Mouse (Mus musculus): ENCODE measurements around the gene Adgrv1. TPM values are rescaled to one million over a fixed set of nuclear protein-coding genes. Genes with fewer than 3 reads are reported as not detected.
A peak's percentile ranks its signal among the peaks of the same experiment; 100 is the strongest.
"Not testable (repeated sequence)": the region's sequence is repeated elsewhere in the genome, so short reads cannot be mapped to it uniquely, and the experiment has no call there.

The Adgrv1 gene
- not detected in 2 replicates for total RNA-seq (2015)
- not detected in 2 replicates for total RNA-seq (2017)

DNA sequence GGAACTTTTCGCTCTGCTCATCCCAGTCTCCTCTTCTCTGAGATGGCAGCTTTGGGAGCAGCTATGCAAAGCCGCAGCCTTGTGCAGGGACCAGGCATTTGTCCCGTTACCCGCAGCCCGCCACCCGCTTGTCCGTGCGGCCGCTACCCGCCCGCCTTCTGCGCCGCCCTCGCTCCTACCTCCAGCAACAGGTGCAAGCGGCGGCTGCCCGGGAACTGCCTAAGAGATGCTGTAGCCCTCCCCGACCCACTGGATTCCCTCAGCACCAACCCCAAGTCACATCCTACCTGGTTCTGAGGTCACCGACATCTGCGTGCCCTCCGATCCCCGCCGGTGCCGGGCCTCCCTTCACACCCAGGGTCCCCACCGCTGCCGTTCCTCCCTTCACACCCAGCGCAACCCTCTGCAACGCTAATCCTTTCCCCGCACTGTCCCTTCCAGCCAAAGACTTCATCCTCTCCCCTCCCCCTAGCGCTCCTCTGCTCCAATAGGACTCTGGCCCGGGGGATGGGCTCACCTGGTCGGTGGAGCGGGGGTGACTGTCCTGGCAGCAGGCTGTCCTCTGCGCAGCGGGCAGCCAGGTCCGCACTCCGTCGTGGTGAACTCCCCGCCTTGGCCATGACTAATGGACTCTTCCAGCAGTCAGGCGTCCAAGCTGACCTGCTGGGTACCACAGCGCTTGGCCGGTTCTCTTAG lies at the start of gene Adgrv1:
Gene Adgrv1, minus strand, starts transcription at position 435 of the 696 bp plus-strand sequence.
- ATAC-seq (ENCODE audit: poor library complexity, severe bottlenecking), result peak; percentile 33

DNA sequence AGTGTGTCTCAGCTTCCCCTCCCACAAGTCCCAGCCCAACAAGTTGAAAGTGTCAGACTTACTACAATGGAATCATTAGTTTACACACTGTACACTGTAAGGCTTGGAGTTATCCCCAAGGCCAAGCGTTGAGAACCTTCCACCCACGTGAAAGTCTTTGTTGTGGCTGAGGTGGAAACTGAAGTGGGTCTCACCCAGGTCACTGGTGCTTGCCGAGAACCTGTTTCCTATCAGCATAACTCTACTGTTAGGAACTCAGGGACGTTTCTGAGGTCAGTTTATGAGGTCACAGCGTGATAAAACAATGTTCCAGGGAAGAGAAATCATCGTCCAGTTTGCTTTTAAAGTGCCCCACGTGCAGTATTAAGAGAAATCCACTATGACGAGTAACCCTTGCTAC lies 42.4 kb upstream of the Adgrv1 start:
- ATAC-seq (ENCODE audit: poor library complexity, severe bottlenecking), result peak; percentile 51

DNA sequence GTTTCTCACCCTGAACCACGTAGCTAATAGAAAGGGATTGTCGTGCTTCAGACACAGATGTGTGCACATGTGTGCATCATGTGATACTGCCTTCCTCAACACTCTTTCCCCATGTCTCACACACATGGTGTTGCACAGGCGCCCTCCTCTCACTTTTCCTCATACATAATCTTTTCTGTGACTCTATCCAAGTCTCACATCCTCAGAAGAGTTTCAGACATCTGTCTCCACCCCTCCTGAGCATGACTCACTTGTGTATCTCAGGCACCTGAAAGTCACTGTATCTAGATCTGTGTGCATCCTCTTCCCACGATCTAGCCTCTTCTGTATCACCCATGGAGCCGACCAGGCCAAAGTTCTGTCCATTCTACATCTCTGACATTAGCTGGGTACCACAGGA lies 34.8 kb upstream of the Adgrv1 start:
- ATAC-seq (ENCODE audit: poor library complexity, severe bottlenecking), result no peak

DNA sequence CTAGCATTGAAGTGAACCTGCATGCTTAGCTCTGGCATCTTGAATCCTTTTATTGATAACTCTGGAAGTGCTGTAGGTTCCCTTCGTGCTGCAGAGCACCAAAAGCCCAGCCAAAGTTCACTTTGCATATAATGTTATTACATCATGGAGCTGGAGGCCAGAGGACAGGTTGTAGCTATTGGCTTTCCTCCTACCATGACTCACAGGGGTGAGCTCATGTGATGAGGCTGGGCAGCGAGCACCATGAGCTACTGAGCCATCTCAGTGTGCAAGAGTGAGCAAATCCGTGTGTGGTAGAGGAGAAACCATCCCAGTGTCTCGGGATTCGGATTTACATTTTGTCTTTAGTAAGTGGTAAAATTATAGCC lies 31.4 kb upstream of the Adgrv1 start:
- no peak for ATAC-seq (ENCODE audit: poor library complexity, severe bottlenecking)

DNA sequence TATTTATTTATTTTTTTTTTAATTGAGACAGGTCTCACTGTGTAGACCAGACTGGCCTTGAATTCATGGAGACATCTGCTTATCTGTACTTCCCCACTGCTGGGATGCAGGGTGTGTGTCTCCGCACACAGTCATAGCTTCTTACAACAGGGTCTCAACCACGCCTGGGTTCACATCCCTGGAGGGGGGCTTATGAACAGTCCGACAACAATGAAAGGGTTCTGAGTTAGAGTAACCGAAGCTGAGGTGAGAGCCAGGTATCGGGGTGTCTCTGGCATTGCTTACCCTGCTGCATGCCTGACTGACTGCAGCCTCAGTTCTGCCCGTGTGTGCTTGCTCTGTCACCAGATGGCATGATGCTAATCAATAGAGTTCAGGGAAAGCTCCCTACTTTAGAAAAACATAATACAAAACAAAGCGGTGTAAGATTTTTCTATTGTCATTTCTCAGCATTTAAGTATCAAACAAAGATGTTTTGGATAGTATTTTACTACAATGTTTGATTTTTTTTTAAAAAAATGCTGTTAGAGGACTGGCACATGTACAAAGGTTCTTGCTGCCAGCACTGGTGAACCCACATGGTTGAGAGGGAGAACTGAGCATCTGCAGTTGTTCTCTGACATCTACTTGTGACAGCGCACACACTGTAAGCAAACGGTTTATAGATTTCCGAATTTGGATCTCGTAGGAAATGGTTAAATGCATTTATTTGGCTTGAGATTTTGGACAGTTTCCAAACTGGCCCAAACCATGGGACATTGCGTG lies 30.8 kb upstream of the Adgrv1 start:
- ATAC-seq (ENCODE audit: poor library complexity, severe bottlenecking), result no peak

DNA sequence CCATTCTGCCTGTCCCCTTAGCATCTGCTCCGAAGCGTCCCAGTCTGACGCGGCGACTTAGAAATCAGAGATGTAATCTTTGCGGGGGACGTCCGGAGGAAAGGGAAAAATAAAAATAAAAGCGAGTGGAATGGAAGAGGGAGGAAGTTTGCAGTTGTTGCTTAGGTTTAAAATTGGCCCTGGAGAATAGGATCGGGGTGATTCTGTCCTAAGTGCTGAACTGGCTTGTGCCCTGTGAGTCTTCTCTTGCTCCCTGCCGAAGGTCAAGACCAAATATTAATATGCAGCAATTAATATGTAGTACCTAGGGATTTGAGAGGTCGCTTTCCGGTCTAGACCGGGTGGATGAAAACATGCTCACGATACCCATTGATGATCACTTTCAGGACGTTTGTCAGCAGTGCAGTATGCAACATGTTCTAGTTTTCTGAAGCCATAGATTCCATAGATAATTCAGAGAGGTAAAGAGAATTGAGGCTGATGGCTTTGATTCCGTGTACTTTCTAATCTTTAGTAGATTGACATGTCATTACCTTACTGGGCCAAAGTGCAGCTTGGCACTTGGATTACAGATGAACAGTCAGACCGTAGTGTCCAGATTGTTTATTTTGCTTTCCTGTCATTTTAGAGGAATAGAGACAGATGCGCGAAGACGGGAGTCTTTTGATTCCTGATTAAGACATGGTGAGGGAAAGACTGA lies 25.2 kb upstream of the Adgrv1 start:
- ATAC-seq (ENCODE audit: poor library complexity, severe bottlenecking), result peak; percentile 6

DNA sequence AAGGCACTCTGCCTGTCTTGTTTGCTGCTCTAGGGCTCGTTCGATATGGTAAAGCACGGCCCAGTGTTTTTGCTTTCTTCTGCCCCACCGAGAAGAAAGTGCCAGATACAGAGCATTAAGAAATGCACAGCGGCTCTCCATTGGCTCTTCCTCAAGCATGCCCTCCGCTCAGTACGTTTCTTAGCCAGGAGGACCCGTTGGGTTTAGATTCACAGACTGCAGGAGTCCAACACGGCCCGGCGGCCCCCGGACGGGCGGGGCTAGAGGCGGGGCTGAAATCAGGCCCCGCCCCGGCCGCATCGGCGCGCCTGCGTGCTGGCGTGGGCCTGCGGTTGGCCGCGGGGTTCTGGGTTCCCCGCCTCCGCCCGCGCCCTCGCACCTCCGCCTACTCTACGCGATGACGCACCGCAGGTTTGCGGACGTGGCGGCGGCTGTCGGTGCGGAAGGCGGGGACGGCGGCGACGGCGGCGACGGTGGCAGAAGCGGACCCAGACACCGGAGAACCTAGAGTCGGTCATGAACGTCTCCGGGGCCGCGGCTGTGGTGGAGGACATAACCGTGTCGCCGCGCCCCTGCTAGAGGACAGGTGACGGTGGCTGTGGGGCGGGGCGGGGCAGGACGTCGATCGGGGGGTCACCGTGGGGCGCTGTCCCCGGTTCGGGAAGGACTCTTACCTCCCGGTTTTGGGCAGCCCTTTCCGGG lies 24.5 kb upstream of the Adgrv1 start, which contains the start of gene Lysmd3:
Gene Lysmd3, plus strand, starts transcription at position 313 of the 702 bp plus-strand sequence.
- ATAC-seq (ENCODE audit: poor library complexity, severe bottlenecking), result peak; percentile 91

DNA sequence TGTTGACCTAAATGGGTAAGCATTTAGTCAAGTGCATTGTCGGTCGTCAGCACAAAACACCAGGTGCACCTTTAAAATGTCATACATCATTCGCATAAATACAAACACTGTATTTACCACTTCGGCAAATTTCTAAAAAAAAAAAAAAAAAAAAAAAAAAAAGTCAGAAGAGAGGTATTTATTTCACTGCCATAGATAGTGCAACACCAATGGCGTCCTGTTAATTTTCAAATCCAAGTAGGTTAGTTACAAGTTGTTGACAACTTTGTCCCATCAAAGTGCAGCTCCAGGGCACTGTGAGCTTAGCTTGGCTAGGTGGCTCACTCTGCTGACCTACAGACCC lies 24.0 kb upstream of the Adgrv1 start:
- no peak for ATAC-seq (ENCODE audit: poor library complexity, severe bottlenecking)

DNA sequence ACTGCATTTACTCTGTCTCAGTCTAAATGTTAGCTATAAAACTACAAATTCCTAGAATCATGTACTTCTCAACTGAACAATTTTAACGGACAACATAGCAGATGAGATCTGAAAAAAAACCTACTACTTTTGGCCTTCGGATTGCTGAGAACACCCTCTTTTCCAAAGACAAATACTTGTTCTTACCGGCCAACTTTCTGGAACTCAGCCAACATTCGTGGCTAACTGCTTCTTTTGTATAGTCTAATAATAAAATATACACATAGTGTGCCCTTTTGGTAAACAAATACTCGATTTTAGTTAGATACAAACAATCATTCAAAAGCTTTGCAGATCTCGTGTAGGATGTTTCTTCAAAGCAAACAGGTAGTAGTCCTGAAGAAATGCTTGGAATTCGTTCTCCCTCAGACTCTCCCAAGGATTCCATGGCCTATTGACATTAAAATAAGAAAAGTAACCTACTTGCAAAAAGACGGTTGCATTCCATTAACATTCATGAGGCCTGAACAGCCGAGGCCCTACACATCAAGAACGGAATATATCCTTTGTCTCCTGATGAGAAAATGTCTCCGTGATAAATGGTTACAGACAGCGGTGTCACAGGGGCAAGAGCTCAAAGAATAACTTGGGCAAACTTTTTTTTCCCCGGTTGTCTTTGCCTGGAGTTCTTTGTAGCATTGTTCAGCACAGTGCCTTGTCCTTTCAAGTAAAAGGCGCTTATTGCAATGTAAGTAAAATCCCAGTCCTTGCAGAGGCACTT lies 23.3 kb upstream of the Adgrv1 start:
- no peak for ATAC-seq (ENCODE audit: poor library complexity, severe bottlenecking)

DNA sequence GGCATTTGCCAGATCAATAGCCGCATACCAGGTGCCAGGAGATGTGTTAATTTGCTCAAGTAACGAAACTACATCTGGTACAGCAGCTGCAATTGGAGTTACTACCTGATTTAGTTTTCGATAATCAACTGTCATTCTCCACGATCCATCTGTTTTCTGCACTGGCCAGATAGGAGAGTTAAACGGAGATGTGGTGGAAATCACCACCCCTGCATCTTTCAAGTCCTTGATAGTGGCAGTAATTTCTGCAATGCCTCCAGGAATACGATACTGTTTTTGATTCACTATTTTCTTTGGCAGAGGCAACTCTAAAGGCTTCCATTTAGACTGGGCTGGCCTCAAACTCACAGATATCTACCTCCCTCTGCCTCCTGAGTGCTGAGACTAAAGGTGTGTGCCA lies 17.4 kb upstream of the Adgrv1 start:
- not testable (repeated sequence) for ATAC-seq (ENCODE audit: poor library complexity, severe bottlenecking)

DNA sequence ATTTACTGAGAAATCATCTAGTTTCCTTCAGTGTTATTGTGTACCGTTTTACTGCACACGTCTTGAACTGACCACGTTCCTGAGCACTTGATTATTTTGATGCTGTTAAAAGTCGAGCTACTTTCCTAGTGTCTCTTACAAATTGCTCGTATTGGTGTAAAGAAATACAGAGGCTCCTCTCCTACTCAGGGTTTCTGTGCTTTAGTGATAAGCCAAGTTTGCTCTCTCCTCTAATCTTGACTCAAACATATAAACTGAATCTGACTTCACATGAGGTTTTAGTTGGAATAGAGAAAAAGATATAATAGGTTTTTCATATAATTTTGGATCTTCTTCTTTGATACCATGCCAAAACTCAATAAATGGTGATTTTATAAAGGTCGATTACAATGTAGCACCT lies 13.4 kb upstream of the Adgrv1 start:
- ATAC-seq (ENCODE audit: poor library complexity, severe bottlenecking), result no peak

DNA sequence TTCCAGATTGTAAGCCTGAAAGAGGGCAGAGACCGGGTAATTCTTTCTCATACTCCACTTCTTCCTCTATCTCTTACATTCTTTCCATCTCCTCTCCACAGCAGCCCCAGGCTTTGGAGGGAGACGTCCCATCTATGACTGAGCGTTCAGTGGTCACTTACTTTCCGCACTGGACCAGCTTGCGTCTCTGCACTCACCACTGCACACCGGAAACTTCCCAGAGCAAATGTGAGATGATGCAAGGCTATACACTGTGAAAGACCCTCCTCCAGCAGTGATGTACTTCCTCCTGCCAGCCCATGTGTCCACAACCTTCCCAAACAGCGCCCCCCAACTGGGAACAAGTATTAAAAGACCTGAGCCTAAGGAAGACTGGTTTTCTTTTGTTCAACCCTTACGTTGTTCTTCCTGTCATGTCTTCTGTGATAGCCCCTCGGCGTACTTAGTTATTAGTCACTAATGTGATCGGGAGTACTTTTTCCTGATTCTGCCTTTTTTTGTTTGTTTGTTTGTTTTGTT lies 11.2 kb upstream of the Adgrv1 start:
- no peak for ATAC-seq (ENCODE audit: poor library complexity, severe bottlenecking)

DNA sequence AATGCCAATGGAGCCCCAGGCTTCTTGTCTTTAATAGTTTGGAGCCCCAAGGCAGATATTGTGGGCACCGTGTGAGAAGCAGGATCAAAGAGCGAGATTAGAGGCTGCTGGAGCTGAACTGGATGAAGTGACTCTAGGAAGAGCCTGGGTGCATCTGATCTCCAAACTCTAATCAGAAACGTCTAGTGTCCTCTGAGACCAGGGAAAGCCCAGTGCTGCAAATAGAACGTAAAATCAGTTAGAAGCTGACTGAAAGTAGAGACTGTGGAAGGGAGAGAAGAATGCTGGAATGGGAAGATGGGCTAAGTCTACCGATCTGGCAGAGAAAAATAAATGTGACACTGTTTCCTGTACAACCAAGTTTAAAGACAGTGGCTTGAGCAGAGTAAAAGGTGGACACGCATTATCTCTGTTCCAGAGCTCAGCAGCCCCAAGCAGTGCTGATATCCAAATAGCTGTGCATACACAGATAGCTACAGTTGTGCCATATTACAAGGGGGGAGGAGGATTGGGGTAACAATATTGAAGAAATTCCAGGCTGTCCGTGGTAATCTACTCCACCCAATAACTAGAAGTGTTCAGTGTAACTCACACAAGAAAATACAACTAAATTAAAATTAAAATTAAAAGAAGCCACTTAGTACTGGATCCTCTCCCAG lies 9.7 kb upstream of the Adgrv1 start:
- peak; percentile 49 for ATAC-seq (ENCODE audit: poor library complexity, severe bottlenecking)

DNA sequence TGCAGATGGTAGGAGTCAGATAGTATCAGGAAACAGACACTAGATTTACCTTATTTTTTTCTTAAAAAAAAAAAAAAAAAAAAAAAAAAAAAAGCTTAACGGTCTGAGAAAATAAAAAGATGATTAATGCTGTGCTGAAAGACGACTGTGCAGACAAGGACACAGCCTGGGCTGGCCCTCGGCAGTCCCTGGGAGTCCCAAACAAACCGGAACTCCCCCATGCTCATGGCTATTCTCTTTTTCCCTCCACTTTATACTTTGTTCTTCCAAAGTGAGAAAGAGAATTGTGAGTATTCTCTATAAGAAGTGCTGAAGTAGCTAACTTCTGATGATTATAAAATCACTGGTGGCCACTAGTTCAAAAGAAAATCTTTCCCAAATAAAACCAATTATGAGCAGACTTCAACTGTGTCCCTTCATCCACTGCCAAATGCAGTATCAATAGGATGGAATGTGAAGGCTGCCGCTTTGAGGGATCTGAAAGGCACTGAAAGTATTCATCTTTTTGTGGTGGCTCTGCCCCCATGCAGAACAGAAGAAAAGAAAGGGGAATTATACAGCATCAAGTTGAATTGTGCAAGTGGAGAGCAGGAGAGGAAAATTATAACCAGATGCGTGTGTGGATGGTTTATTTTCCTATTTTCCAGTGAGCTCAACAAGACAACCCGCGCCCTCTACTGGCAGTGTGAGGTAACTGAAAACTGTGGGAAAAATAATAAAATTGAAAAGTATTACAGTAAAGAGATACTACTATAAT lies 8.5 kb upstream of the Adgrv1 start:
- peak; percentile 70 for ATAC-seq (ENCODE audit: poor library complexity, severe bottlenecking)

DNA sequence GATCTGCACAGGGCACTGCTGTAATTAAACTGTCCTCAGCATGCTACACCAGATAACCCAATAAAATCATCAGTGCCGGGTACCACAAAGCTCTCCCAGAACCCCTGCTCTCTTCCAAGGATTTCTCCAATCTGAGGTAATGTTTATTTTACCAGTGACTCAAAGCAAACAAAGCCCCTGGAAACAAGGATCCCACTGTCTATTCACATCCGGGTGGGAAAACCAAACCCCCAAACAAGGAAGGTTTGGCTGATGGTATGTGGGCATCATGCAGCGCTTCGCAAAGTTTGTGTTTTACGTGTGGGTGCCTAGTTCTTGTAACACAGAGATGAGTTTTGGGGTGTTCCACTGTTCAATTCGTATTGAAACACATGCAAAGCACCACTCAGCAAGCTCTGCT lies 7.9 kb upstream of the Adgrv1 start:
- no peak for ATAC-seq (ENCODE audit: poor library complexity, severe bottlenecking)

DNA sequence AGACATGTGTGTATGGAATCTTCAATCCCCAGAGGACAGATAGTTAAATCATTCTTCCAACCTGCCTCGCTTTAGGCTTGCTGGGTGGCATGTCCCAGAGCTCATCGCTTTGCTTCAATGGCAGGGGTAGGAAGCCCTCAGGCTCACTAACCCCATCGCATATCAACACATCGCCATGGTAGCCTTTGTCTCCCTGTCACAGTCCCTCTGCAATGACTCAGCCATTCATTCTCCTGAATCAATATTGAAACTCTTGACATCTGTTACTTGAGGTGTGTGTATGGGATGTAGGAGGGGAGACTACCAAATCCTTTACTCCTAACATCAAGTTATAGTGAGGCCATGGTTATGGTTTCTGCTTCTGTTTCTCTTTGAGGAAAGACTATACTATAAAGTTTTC lies 6.7 kb upstream of the Adgrv1 start:
- ATAC-seq (ENCODE audit: poor library complexity, severe bottlenecking), result no peak

DNA sequence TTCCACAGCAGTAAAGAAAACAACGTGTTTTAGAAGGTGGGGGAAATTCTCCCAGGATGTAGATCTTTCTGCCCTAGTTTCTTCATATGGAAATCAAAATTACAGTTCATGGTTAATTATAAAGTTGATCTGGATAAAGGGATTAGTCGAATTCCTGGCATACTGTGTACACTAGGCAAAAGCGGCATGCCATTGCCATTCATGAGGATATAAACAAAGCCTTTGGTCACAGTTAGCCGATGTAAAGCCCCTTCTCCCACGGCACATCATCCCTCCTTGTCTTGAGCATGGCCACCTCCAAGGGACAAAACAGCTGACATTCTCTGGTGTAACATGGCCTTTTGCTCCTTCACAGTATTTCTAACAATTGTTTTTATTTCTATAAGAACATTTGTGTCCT lies 2.4 kb downstream of the Adgrv1 start:
- no peak for ATAC-seq (ENCODE audit: poor library complexity, severe bottlenecking)

DNA sequence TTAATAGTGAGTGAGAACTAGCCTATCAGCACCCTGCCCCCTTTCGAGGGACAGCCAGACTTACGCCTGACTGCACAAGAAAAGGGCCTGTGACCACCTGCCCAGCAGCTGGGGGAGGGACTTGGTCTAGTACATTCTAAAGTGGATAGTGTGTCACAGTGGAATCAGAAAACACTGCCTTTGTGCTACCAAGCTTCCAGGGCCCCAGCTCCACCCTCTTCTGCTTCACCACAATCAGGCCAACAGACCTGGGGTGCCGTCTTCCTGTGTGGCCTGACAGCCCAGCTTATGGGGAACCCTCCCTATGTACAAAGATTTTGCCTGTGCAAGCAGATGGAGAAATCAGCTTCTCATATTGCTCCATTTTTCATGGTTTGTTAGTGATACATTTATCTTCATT lies 3.6 kb downstream of the Adgrv1 start:
- ATAC-seq (ENCODE audit: poor library complexity, severe bottlenecking), result peak; percentile 87

DNA sequence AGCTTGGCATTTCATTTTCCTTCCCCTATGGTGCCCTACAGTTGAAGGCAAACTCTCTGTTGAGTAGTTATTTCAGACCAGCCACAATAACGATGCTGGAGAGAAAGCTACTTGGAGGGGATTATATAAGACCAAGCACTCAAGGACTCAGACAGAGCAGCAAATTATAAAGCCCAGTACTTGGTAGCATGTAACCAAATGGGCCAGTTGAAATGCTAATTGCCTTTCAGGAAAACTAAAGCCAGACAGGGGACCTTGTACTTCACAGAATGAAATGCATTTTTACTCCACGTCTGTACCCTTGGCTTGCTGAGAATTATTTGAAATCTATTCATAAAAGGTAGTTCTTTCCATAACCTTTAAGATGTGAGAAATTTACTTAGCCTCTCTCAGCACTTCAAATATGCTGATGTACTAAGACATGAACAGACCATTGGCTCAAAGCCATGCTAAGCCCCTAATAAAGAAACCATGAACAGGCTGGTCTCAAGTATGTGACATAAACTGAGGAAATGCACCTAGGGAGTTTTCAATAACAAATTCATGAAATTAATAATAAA lies 4.2 kb downstream of the Adgrv1 start:
- ATAC-seq (ENCODE audit: poor library complexity, severe bottlenecking), result no peak
